Mouse (Mus musculus): ENCODE measurements at regions not wholly inside any gene's neighbourhood (a gene's known extent, or its start where the extent isn't known, plus 50 kb on each side); places are given as distances from the start of the nearest gene placed in this dataset.

DNA sequence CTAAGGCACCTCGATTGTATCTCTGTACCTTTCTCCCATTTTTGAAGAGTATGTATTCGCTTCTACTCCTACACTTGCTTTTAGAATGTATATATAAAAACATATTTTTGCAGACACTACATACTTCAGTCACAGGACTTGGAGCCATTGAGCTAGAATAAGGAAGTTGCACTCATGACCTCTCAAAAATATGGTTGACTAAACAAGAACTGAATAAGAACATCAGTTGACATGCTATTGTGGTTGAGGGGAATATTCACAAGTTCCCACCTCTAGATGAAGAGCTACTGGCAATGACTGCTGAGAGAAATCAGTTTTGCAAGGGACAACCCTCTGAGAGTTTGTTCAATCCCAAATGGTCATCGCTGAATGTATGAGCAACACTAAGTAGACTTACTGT is 1198.0 kb upstream of the Zeb2 start:
- H3K27ac ChIP-seq: no peak overlapping the region
- no peaks in the 10 kb centered on the region for H3K9me3 ChIP-seq
- ATAC-seq (ENCODE audit: low FRiP score, low read depth): no peak
- no peaks in the 10 kb centered on the region for H3K27me3 ChIP-seq
- H3K4me1 ChIP-seq: no peaks in the 10 kb centered on the region
- H3K4me3 ChIP-seq: no peak overlapping the region
- no peak overlapping the region for H3K4me2 ChIP-seq (replicated peaks)
- 91% methylated on average over 3 of the region's 3 CpGs for WGBS
- H3K9ac ChIP-seq: no peak overlapping the region
- no peaks in the 10 kb centered on the region for H3K36me3 ChIP-seq

DNA sequence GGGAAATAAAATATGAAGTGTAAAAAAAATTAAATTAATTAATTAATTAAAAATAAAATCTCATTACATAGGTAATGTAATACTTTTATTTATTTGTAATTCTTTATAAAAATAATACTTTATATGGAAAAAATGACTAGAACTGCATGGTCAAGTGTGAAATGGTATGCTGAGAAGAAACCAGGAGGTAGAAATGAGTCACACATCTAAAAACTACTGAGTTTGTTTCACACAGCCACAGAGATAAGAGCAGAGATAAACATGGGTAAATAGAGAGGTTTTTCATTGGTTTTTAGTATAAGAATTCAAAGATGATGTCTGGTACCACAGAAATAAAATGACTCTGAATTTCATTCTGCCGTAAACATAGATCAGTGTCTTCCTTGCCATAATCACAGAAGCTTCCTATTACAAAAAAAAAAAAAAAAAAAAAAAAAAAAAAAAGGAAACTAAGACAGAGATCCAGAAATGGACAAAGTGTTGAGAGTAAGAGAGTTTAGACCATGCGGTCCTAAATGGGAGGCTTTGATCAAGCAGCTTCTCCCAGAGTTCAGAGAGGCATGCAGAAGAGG is 1190.5 kb upstream of the Zeb2 start:
- no peak overlapping the region for H3K27ac ChIP-seq
- no peaks in the 10 kb centered on the region for H3K27me3 ChIP-seq
- no peaks in the 10 kb centered on the region for H3K36me3 ChIP-seq
- ATAC-seq (ENCODE audit: low FRiP score, low read depth): no peak
- no peak overlapping the region for H3K4me2 ChIP-seq (replicated peaks)
- no peak overlapping the region for H3K9ac ChIP-seq
- H3K4me1 ChIP-seq: no peaks in the 10 kb centered on the region
- 91% methylated on average over 2 of the region's 2 CpGs for WGBS
- no peaks in the 10 kb centered on the region for H3K9me3 ChIP-seq
- no peak overlapping the region for H3K4me3 ChIP-seq

DNA sequence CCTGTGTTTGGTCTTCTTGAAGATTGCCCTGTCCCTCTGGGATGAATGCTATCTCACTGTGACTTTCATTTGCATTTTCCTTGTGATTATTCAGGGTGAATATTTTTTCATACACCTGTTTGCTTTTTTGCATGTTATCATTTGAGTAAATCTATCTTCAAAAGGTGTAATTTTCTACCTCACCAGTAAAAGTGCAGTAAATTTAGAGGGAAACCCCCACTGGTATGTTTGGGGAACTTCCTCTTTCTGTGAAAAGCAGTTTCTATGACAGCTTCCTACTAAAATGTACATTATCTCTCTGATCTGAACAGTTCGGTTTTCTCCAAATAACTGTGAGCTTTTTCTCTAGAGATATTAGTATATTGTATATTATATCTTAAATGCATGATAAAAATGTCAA is 1185.4 kb upstream of the Zeb2 start:
- Histone ChIP-seq H3K9me3 (no peaks in the 10 kb centered on the region), H3K27ac (no peak overlapping the region), H3K4me3 (no peak overlapping the region), H3K4me1 (no peaks in the 10 kb centered on the region), H3K9ac (no peak overlapping the region), H3K4me2 (replicated peaks) (no peak overlapping the region), H3K36me3 (no peaks in the 10 kb centered on the region), H3K27me3 (no peaks in the 10 kb centered on the region)
- 80% methylated on average over 1 of the region's 1 CpGs for WGBS
- ATAC-seq (ENCODE audit: low FRiP score, low read depth): no peak

DNA sequence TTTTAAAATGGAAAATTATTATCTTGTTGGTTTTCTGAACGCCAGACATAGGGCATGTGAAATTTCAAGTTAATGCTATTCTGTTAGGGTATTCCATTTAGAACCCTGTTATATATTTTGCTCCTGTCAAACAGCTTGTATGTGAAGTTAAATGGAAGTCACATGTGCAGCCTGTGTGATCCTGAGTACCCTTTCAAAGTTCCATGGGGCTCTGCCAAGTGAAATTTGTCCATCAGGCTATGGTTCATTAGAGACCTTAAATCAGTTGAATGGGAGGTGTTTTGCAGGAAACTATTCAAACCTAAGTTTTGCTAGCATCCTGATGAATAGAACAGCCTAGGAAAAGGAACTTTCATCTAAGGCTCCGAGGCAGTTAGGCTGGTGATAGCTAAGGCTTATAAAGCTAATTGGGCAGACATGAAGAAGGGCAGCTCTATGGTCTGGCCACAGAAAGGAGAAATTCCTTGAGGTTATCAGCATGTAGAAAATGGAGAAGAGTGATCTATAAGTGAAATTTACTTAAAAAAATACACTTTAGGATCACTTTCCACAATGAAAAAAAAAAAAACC is 1180.2 kb upstream of the Zeb2 start:
- no peaks in the 10 kb centered on the region for H3K9me3 ChIP-seq
- H3K4me3 ChIP-seq: no peak overlapping the region
- H3K36me3 ChIP-seq: no peaks in the 10 kb centered on the region
- H3K4me1 ChIP-seq: no peaks in the 10 kb centered on the region
- no peak overlapping the region for H3K27ac ChIP-seq
- WGBS: 62% methylated on average over 2 of the region's 2 CpGs
- H3K9ac ChIP-seq: no peak overlapping the region
- no peak for ATAC-seq (ENCODE audit: low FRiP score, low read depth)
- H3K27me3 ChIP-seq: no peaks in the 10 kb centered on the region
- no peak overlapping the region for H3K4me2 ChIP-seq (replicated peaks)

DNA sequence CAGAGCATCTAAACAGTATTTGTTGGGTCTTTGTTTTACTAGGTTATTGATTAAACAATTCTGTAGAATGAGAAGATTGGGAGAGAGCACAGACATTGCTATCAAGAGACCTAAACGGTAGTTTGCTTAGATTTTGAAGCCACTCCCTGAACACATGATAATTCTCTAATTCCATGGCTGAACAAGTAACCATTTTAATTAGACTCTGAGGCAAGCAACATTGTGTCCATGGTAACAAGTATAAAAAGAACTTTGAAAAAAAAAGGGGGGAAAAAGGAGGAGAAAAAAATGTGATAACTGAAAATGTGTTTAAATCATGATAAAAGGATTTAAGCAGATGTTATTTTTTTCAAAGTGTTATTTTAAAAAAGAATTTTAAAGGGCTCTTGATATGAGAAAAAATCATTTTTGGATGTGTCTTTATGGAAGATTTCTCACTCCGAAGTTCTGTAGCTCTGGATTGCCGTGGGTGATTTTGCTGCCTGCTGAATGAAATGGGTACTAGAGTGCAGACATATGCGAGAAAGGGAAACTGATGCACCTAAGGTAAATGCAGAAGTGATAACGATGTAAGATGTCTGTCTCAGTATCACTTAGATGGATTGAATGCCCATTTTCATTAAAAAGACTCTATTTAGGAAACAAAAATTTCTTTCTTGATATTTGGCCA is 1166.9 kb upstream of the Zeb2 start:
- H3K27me3 ChIP-seq: no peaks in the 10 kb centered on the region
- no peak overlapping the region for H3K9ac ChIP-seq
- WGBS: 86% methylated on average over 5 of the region's 5 CpGs
- no peak for ATAC-seq (ENCODE audit: low FRiP score, low read depth)
- H3K27ac ChIP-seq: no peak overlapping the region
- H3K4me3 ChIP-seq: no peak overlapping the region
- no peaks in the 10 kb centered on the region for H3K9me3 ChIP-seq
- H3K4me1 ChIP-seq: no peaks in the 10 kb centered on the region
- no peak overlapping the region for H3K4me2 ChIP-seq (replicated peaks)
- no peaks in the 10 kb centered on the region for H3K36me3 ChIP-seq

DNA sequence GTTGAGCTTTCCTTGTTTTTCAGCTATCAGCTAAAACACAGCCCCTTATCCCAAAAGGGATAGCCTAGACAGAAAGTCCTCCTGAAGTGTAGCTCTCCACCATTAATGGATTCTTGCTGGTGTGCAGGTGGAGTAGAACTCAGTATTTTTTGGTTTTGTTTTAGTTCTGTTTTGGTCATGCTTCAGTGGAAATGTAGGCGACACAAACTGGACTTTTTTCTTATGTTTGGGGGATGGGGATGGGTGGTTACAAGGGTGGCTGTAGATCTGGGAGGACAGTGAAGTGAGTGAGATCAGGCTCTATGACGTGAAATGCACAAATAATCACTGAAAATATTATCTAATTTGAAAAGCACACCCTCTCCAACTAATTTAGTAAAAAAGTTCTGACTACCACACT is 1163.6 kb upstream of the Zeb2 start:
- no peak for ATAC-seq (ENCODE audit: low FRiP score, low read depth)
- no peaks in the 10 kb centered on the region for H3K4me1 ChIP-seq
- no peaks in the 10 kb centered on the region for H3K36me3 ChIP-seq
- H3K9me3 ChIP-seq: no peaks in the 10 kb centered on the region
- H3K4me3 ChIP-seq: no peak overlapping the region
- H3K27ac ChIP-seq: no peak overlapping the region
- no peaks in the 10 kb centered on the region for H3K27me3 ChIP-seq
- H3K9ac ChIP-seq: no peak overlapping the region
- H3K4me2 ChIP-seq (replicated peaks): no peak overlapping the region
- 73% methylated on average over 2 of the region's 2 CpGs for WGBS

DNA sequence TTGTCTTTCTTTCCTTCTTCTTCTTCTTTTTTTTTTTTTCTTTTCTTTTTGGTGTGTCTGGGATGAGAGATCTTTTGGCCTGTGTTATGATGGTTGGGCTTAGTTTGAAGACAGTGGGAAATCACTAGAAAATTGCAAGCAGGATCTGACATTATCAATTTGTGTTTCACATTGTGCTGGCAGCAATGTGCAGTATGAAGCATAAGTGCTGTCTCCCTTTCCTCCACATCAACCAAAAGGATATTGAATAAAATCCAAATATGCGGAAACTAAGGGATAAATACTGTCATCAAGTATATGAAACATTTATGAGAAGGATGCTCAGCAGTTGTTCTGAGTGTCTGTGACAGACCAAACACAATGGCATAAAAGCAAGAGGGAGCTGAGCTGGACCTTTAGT is 1144.4 kb upstream of the Zeb2 start:
- no peaks in the 10 kb centered on the region for H3K9me3 ChIP-seq
- no peak overlapping the region for H3K4me3 ChIP-seq
- no peak for ATAC-seq (ENCODE audit: low FRiP score, low read depth)
- WGBS: 88% methylated on average over 1 of the region's 1 CpGs
- no peaks in the 10 kb centered on the region for H3K27me3 ChIP-seq
- H3K27ac ChIP-seq: no peak overlapping the region
- H3K4me1 ChIP-seq: no peaks in the 10 kb centered on the region
- H3K36me3 ChIP-seq: no peaks in the 10 kb centered on the region
- no peak overlapping the region for H3K9ac ChIP-seq
- no peak overlapping the region for H3K4me2 ChIP-seq (replicated peaks)

DNA sequence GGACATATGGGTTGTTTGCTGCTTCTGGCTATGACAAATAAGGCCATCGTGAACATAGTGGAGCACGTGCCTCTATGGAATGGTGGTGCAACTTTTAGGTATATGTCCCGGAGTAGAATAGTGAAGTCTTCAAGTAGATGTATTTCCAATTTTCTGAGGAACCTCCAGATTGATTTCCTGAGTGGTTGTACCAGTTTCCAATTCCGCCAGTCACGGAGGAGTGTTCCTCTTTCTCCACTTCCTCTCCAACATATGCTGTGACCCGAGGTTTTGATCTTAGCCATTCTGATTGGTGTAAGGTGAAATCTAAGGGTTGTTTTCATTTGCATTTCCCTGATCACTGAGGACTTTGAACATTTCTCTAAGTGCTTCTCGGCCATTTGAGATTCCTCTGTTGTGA is 1134.4 kb upstream of the Zeb2 start:
- Histone ChIP-seq H3K4me3 (no peak overlapping the region), H3K36me3 (no peaks in the 10 kb centered on the region), H3K27ac (no peak overlapping the region), H3K4me2 (replicated peaks) (no peak overlapping the region), H3K9ac (no peak overlapping the region), H3K9me3 (no peaks in the 10 kb centered on the region), H3K4me1 (no peaks in the 10 kb centered on the region), H3K27me3 (no peaks in the 10 kb centered on the region)
- no peak for ATAC-seq (ENCODE audit: low FRiP score, low read depth)
- WGBS: 92% methylated on average over 7 of the region's 7 CpGs

DNA sequence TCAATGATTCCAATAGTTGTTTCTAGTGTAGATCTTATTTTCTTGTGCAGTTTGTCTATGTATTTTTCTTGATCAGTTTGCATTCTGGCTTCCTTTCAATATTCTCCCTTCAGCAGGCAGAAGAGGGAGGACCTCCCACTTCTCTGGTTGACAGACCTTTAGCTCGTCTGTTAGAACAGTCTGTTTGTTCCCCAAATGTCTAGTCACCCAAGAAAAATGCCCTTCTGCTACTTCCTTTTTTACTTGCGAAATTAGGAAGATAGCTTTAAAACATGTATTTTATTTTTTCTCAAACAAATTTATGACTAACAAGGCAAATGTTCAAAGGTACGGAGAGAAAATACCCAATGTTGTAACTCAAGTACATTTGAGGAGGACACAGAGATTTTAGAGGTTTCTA is 1128.5 kb upstream of the Zeb2 start:
- Histone ChIP-seq H3K4me1 (no peaks in the 10 kb centered on the region), H3K27ac (no peak overlapping the region), H3K9ac (no peak overlapping the region), H3K4me3 (no peak overlapping the region), H3K4me2 (replicated peaks) (no peak overlapping the region), H3K27me3 (no peaks in the 10 kb centered on the region), H3K36me3 (no peaks in the 10 kb centered on the region), H3K9me3 (no peaks in the 10 kb centered on the region)
- ATAC-seq (ENCODE audit: low FRiP score, low read depth): no peak
- WGBS: 68% methylated on average over 3 of the region's 3 CpGs

DNA sequence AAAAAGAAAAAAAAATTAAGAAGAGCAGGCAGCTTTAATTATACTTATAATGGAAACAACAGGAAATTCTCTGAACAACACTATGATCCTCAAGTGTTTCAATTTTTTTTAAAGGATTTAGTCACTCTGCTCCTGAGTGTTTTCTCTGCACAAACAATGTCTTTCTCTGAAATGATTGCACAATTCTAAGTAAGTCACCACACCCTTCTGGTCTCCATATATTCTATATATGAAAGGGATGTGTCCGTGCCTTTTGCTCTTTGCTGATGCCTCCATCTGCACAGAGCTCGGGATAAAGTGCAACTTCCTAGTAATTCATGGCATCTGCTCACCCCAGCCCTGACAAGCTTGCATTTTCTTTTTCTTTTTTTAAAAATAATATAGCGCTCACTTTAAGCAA is 1127.5 kb upstream of the Zeb2 start:
- H3K9me3 ChIP-seq: no peaks in the 10 kb centered on the region
- 83% methylated on average over 3 of the region's 3 CpGs for WGBS
- H3K4me3 ChIP-seq: no peak overlapping the region
- no peak overlapping the region for H3K9ac ChIP-seq
- no peaks in the 10 kb centered on the region for H3K27me3 ChIP-seq
- ATAC-seq (ENCODE audit: low FRiP score, low read depth): no peak
- no peaks in the 10 kb centered on the region for H3K36me3 ChIP-seq
- no peaks in the 10 kb centered on the region for H3K4me1 ChIP-seq
- no peak overlapping the region for H3K27ac ChIP-seq
- no peak overlapping the region for H3K4me2 ChIP-seq (replicated peaks)

DNA sequence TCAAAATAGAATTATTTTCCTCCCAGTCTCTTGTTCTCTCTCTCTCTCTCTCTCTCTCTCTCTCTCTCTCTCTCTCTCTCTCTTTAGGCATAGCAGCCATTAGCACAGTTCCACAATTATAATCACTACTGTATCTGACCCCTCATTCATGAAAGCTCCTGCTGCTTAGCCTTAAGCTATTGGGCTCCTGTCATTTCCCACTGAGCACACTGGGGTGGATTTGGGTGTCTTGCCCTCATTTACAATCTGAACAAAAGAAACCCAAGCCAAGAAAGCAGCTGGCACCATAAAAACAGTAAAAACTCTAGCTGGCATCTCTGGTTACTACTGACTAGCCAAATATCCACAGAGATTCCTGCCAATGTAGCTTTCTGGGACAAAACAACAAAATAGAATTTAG is 1125.6 kb upstream of the Zeb2 start:
- Histone ChIP-seq H3K9ac (no peak overlapping the region), H3K4me3 (no peak overlapping the region), H3K4me1 (no peaks in the 10 kb centered on the region), H3K27me3 (no peaks in the 10 kb centered on the region), H3K27ac (no peak overlapping the region), H3K36me3 (no peaks in the 10 kb centered on the region), H3K4me2 (replicated peaks) (no peak overlapping the region), H3K9me3 (no peaks in the 10 kb centered on the region)
- ATAC-seq (ENCODE audit: low FRiP score, low read depth): no peak

DNA sequence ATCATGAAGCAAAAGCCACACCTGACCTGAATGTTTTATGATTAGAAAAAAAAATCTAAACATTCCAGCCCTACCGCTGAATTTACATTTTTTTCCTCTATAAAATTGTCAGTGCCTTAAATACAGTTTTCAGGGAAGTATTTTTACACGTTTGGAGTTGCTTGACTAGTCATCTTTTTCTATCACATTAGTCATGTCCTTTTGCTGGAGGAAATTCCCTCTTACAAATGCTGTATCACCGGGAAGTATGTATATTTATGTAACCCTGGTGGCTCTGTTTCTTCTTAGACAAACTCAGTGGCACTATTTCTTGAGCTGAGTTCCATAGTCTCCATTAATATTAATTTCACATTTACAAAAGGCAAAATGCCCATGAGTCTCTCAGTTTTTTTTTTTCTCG is 1122.7 kb upstream of the Zeb2 start:
- Histone ChIP-seq H3K4me1 (no peaks in the 10 kb centered on the region), H3K27ac (no peak overlapping the region), H3K4me2 (replicated peaks) (no peak overlapping the region), H3K9ac (no peak overlapping the region), H3K9me3 (no peaks in the 10 kb centered on the region), H3K27me3 (no peaks in the 10 kb centered on the region), H3K4me3 (no peak overlapping the region), H3K36me3 (no peaks in the 10 kb centered on the region)
- no peak for ATAC-seq (ENCODE audit: low FRiP score, low read depth)
- WGBS: 65% methylated on average over 4 of the region's 4 CpGs

DNA sequence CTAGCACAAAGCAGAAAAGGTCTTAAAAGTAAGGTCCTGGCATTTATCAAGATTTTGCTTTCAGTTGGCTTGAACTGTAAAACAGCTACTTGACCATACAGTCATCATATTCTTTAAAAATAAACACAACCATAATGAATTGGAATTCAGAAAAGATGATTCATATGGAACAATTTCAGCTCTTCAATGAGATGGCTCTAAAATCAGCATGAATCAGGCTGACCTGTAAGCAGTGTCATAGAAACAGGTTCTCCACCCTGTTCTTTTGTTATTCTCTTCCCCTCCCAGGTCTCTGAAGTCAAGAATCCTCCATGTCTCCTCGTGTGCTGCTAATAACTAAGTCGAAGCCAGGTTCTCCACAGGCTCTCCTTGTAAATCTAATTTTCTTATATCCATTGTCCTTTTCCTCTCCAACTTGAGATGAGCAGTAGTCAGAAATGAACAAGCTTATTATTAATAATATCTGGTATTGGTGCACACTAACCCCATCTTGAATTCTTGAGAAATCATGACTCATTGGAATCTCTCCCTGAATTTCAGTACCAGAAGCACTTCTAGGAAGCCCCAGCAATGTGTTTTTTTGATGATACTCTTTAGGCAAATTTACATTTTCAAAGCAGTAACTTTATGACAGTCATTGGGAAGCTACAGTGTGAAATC is 1113.7 kb upstream of the Zeb2 start:
- Histone ChIP-seq H3K27ac (no peak overlapping the region), H3K4me2 (replicated peaks) (no peak overlapping the region), H3K4me1 (no peaks in the 10 kb centered on the region), H3K4me3 (no peak overlapping the region), H3K9me3 (no peaks in the 10 kb centered on the region), H3K36me3 (no peaks in the 10 kb centered on the region), H3K9ac (no peak overlapping the region), H3K27me3 (no peaks in the 10 kb centered on the region)
- 68% methylated on average over 2 of the region's 2 CpGs for WGBS
- ATAC-seq (ENCODE audit: low FRiP score, low read depth): no peak
